Mouse (Mus musculus) stomach, adult 2 months (tissue): ENCODE data around the gene Myof. TPM values are rescaled to one million over a fixed set of nuclear protein-coding genes. Genes with fewer than 3 reads are reported as not detected.

Source experiments
- polyA plus RNA-seq: library from polyadenylated mRNA; depleted of rRNA; stranded (reverse); fragments of >200 nt; gene quantifications from 2 replicates; pipeline ENCODE4 v1.2.3, GENCODE M21; 2012; rRNA removed

Myof gene
- polyA plus RNA-seq: 7.1 TPM in 2 replicates

GRCm38 (mm10) chr19:38043281-38043981 is at the start of gene Myof:
Gene Myof (minus strand): TSS chr19:38043577.

GRCm38 (mm10) chr19:38054720-38055192 is 11.4 kb upstream of the Myof start, which contains the start of gene Cep55:
Gene Cep55 (plus strand): TSS chr19:38055011.

Other genes starting within 250 kb of the Myof start
- 0.61 and 0.84 TPM in 2 replicates for gene Cep55, start 11.4 kb upstream of the Myof start, polyA plus RNA-seq
- gene Ffar4, start 53.5 kb upstream of the Myof start, polyA plus RNA-seq: 2.4 and 5.5 TPM in 2 replicates
- gene Rbp4, start 81.7 kb upstream of the Myof start, polyA plus RNA-seq: 8.1 and 10.7 TPM in 2 replicates
- not detected in 2 replicates for gene Pde6c, start 89.2 kb upstream of the Myof start, polyA plus RNA-seq
- 0.33 and 1.0 TPM in 2 replicates for gene Fra10ac1, start 180.6 kb upstream of the Myof start, polyA plus RNA-seq
- 0.03 and 0.09 TPM in 2 replicates for gene Lgi1, start 221.0 kb upstream of the Myof start, polyA plus RNA-seq